Mouse (Mus musculus) macrophage (primary cell): Measurements from ENCODE around the gene Adora1. TPM values are rescaled to one million over a fixed set of nuclear protein-coding genes. Genes with fewer than 3 reads are reported as not detected.

Experiments
- H3K27ac ChIP-seq: fragments of 350-480 bp; formaldehyde crosslinking; 2 replicates; pipeline ENCODE4 v1.9.0; 2021
- H3K36me3 ChIP-seq: fragments of 350-480 bp; formaldehyde crosslinking; 2 replicates; pipeline ENCODE4 v1.9.0; 2021; ENCODE audit errors: inconsistent target
- H3K4me3 ChIP-seq: fragments of 350-480 bp; formaldehyde crosslinking; 2 replicates; pipeline ENCODE4 v1.9.0; 2021; ENCODE audit errors: inconsistent target
- H3K79me2 ChIP-seq: fragments of 350-480 bp; formaldehyde crosslinking; 2 replicates; pipeline ENCODE4 v1.9.0; 2021; ENCODE audit errors: inconsistent target
- WGBS: methylation state at CpG from one replicate; pipeline ENCODE4 v1.1.7; 2026; ENCODE audit warnings: inconsistent platforms; ENCODE audit not compliant: missing documents; 5-methylcytosine and 5-hydroxymethylcytosine counted together
- polyA plus RNA-seq: library from polyadenylated mRNA; stranded (reverse); fragments of 250-400 nt; gene quantifications from 3 replicates; pipeline ENCODE4 v1.2.4, GENCODE M21; 2018; ENCODE audit warnings: inconsistent platforms

The Adora1 gene
- polyA plus RNA-seq, 1 experiment from 2014 or later = not detected

- no peaks in the 10 kb centered on the region for H3K79me2 ChIP-seq
- no peak overlapping the region for H3K27ac ChIP-seq
- no peaks in the 10 kb centered on the region for H3K36me3 ChIP-seq
- 75% methylated on average over 3 of the region's 3 CpGs for WGBS
- H3K4me3 ChIP-seq = no peak overlapping the region
Measured at GRCm38 (mm10) chr1:134231681-134232080, 3.5 kb downstream of the Adora1 start.

GRCm38 (mm10) chr1:134231270-134231669, 4.0 kb downstream of the Adora1 start:
- no peaks in the 10 kb centered on the region for H3K36me3 ChIP-seq
- 83% methylated on average over 3 of the region's 3 CpGs for WGBS
- H3K27ac ChIP-seq = no peak overlapping the region
- H3K4me3 ChIP-seq = no peak overlapping the region
- H3K79me2 ChIP-seq = no peaks in the 10 kb centered on the region

- H3K27ac ChIP-seq = no peak overlapping the region
- WGBS = 88% methylated on average over 10 of the region's 10 CpGs
- no peaks in the 10 kb centered on the region for H3K79me2 ChIP-seq
- no peaks in the 10 kb centered on the region for H3K36me3 ChIP-seq
- no peak overlapping the region for H3K4me3 ChIP-seq
Measured at GRCm38 (mm10) chr1:134230638-134231228, 4.5 kb downstream of the Adora1 start.

- WGBS = 92% methylated on average over 5 of the region's 5 CpGs
- H3K36me3 ChIP-seq = no peaks in the 10 kb centered on the region
- no peaks in the 10 kb centered on the region for H3K79me2 ChIP-seq
- H3K27ac ChIP-seq = no peak overlapping the region
- no peak overlapping the region for H3K4me3 ChIP-seq
Measured at GRCm38 (mm10) chr1:134229806-134230575, 5.2 kb downstream of the Adora1 start.

- H3K79me2 ChIP-seq = no peaks in the 10 kb centered on the region
- H3K36me3 ChIP-seq = no peaks in the 10 kb centered on the region
- no peak overlapping the region for H3K27ac ChIP-seq
- 73% methylated on average over 8 of the region's 8 CpGs for WGBS
- no peak overlapping the region for H3K4me3 ChIP-seq
Measured at GRCm38 (mm10) chr1:134226739-134227138, 8.5 kb downstream of the Adora1 start.

GRCm38 (mm10) chr1:134225375-134225774, 9.9 kb downstream of the Adora1 start:
- Histone ChIP-seq H3K27ac (no peak overlapping the region), H3K79me2 (no peaks in the 10 kb centered on the region), H3K4me3 (no peak overlapping the region), H3K36me3 (no peaks in the 10 kb centered on the region)
- WGBS = 95% methylated on average over 5 of the region's 5 CpGs

- Histone ChIP-seq H3K79me2 (no peaks in the 10 kb centered on the region), H3K27ac (no peak overlapping the region), H3K36me3 (no peaks in the 10 kb centered on the region), H3K4me3 (no peak overlapping the region)
- 94% methylated on average over 12 of the region's 12 CpGs for WGBS
Measured at GRCm38 (mm10) chr1:134224649-134225227, 10.5 kb downstream of the Adora1 start.

- no peak overlapping the region for H3K27ac ChIP-seq
Measured at GRCm38 (mm10) chr1:134222122-134223055, 12.8 kb downstream of the Adora1 start.

GRCm38 (mm10) chr1:134221172-134221571, 14.1 kb downstream of the Adora1 start:
- no peak overlapping the region for H3K4me3 ChIP-seq
- no peaks in the 10 kb centered on the region for H3K79me2 ChIP-seq
- 11% methylated on average over 1 of the region's 1 CpGs for WGBS
- H3K36me3 ChIP-seq = no peaks in the 10 kb centered on the region
- no peak overlapping the region for H3K27ac ChIP-seq

More at GRCm38 (mm10) chr1:134222122-134223055, 12.8 kb downstream of the Adora1 start:
- 59% methylated on average over 8 of the region's 8 CpGs for WGBS
- no peak overlapping the region for H3K4me3 ChIP-seq
- no peaks in the 10 kb centered on the region for H3K36me3 ChIP-seq
- no peaks in the 10 kb centered on the region for H3K79me2 ChIP-seq

- H3K79me2 ChIP-seq = no peaks in the 10 kb centered on the region
- 92% methylated on average over 5 of the region's 5 CpGs for WGBS
- H3K27ac ChIP-seq = no peak overlapping the region
- H3K4me3 ChIP-seq = no peak overlapping the region
- H3K36me3 ChIP-seq = no peaks in the 10 kb centered on the region
Measured at GRCm38 (mm10) chr1:134219608-134220007, 15.6 kb downstream of the Adora1 start.

GRCm38 (mm10) chr1:134217942-134218341, 17.3 kb downstream of the Adora1 start:
- Histone ChIP-seq H3K4me3 (no peak overlapping the region), H3K79me2 (no peaks in the 10 kb centered on the region), H3K27ac (no peak overlapping the region), H3K36me3 (no peaks in the 10 kb centered on the region)
- WGBS = 78% methylated on average over 3 of the region's 3 CpGs

GRCm38 (mm10) chr1:134217028-134217481, 18.2 kb downstream of the Adora1 start:
- Histone ChIP-seq H3K4me3 (no peak overlapping the region), H3K27ac (no peak overlapping the region), H3K79me2 (no peaks in the 10 kb centered on the region), H3K36me3 (no peaks in the 10 kb centered on the region)
- 88% methylated on average over 12 of the region's 12 CpGs for WGBS

GRCm38 (mm10) chr1:134216629-134216971, 18.6 kb downstream of the Adora1 start:
- H3K4me3 ChIP-seq = no peak overlapping the region
- H3K36me3 ChIP-seq = no peaks in the 10 kb centered on the region
- WGBS = 95% methylated on average over 2 of the region's 2 CpGs
- no peaks in the 10 kb centered on the region for H3K79me2 ChIP-seq
- H3K27ac ChIP-seq = no peak overlapping the region
